Mouse (Mus musculus): ENCODE measurements at regions not wholly inside any gene's neighbourhood (a gene's known extent, or its start where the extent isn't known, plus 50 kb on each side); places are given as distances from the start of the nearest gene placed in this dataset.

GRCm38 (mm10) chr2:161233155-161233741 lies 124.4 kb upstream of the Chd6 start:
- 80% methylated on average over 9 of the region's 9 CpGs for WGBS
- H3K27ac ChIP-seq (ENCODE audit: insufficient read depth, low read length) = no peak overlapping the region
- H3K36me3 ChIP-seq (ENCODE audit: control insufficient read depth, insufficient read depth, low read length) = no peaks in the 10 kb centered on the region
- no peak for TF ChIP-seq CTCF (IDR thresholded peaks at IDR 0.05; ENCODE audit: extremely low read depth, insufficient read depth, insufficient read length, insufficient replicate concordance)
- no peak overlapping the region for H3K4me3 ChIP-seq (ENCODE audit: extremely low read depth, insufficient read depth, insufficient read length)
- no peaks in the 10 kb centered on the region for H3K4me1 ChIP-seq (ENCODE audit: control insufficient read depth, insufficient read depth, insufficient read length)
- no peaks in the 10 kb centered on the region for H3K27me3 ChIP-seq (ENCODE audit: control insufficient read depth, insufficient read depth, low read length)
- DNase-seq (ENCODE audit: low read depth in 1 of 2, low spot score in 2 of 2) = no peak

GRCm38 (mm10) chr2:161231405-161231804 lies 122.5 kb upstream of the Chd6 start:
- H3K36me3 ChIP-seq (ENCODE audit: control insufficient read depth, insufficient read depth, low read length) = no peaks in the 10 kb centered on the region
- WGBS = 47% methylated on average over 4 of the region's 4 CpGs
- no peak for DNase-seq (ENCODE audit: low read depth in 1 of 2, low spot score in 2 of 2)
- H3K27me3 ChIP-seq (ENCODE audit: control insufficient read depth, insufficient read depth, low read length) = no peaks in the 10 kb centered on the region
- H3K4me1 ChIP-seq (ENCODE audit: control insufficient read depth, insufficient read depth, insufficient read length) = no peaks in the 10 kb centered on the region
- no peak overlapping the region for H3K4me3 ChIP-seq (ENCODE audit: extremely low read depth, insufficient read depth, insufficient read length)
- no peak overlapping the region for H3K27ac ChIP-seq (ENCODE audit: insufficient read depth, low read length)
- TF ChIP-seq CTCF (IDR thresholded peaks at IDR 0.05; ENCODE audit: extremely low read depth, insufficient read depth, insufficient read length, insufficient replicate concordance) (no peak), POLR2A (IDR thresholded peaks at IDR 0.05; ENCODE audit: low read depth, low read length) (no peak)

- no peak for TF ChIP-seq POLR2A (IDR thresholded peaks at IDR 0.05; ENCODE audit: low read depth, low read length)
- no peak for TF ChIP-seq CTCF (IDR thresholded peaks at IDR 0.05; ENCODE audit: extremely low read depth, insufficient read depth, insufficient read length, insufficient replicate concordance)
- no peak overlapping the region for H3K27ac ChIP-seq (ENCODE audit: insufficient read depth, low read length)
- H3K4me3 ChIP-seq (ENCODE audit: extremely low read depth, insufficient read depth, insufficient read length) = no peak overlapping the region
- 79% methylated on average over 8 of the region's 8 CpGs for WGBS
- no peaks in the 10 kb centered on the region for H3K36me3 ChIP-seq (ENCODE audit: control insufficient read depth, insufficient read depth, low read length)
- no peaks in the 10 kb centered on the region for H3K27me3 ChIP-seq (ENCODE audit: control insufficient read depth, insufficient read depth, low read length)
- DNase-seq (ENCODE audit: low read depth in 1 of 2, low spot score in 2 of 2) = no peak
- H3K4me1 ChIP-seq (ENCODE audit: control insufficient read depth, insufficient read depth, insufficient read length) = no peaks in the 10 kb centered on the region
Observed at GRCm38 (mm10) chr2:161215736-161216135, 106.9 kb upstream of the Chd6 start.

GRCm38 (mm10) chr2:161214681-161215458 lies 106.0 kb upstream of the Chd6 start:
- Histone ChIP-seq H3K4me1 (ENCODE audit: control insufficient read depth, insufficient read depth, insufficient read length) (no peaks in the 10 kb centered on the region), H3K36me3 (ENCODE audit: control insufficient read depth, insufficient read depth, low read length) (no peaks in the 10 kb centered on the region), H3K27ac (ENCODE audit: insufficient read depth, low read length) (no peak overlapping the region), H3K4me3 (ENCODE audit: extremely low read depth, insufficient read depth, insufficient read length) (no peak overlapping the region), H3K27me3 (ENCODE audit: control insufficient read depth, insufficient read depth, low read length) (no peaks in the 10 kb centered on the region)
- 28% methylated on average over 15 of the region's 15 CpGs for WGBS
- TF ChIP-seq CTCF (IDR thresholded peaks at IDR 0.05; ENCODE audit: extremely low read depth, insufficient read depth, insufficient read length, insufficient replicate concordance) (peak; percentile 37; the same call in 1 of the 2 replicates), POLR2A (IDR thresholded peaks at IDR 0.05; ENCODE audit: low read depth, low read length) (no peak)
- peak in 1 of 2 experiments; percentile 12 for DNase-seq (ENCODE audit: low read depth in 1 of 2, low spot score in 2 of 2)

- Histone ChIP-seq H3K36me3 (ENCODE audit: control insufficient read depth, insufficient read depth, low read length) (no peaks in the 10 kb centered on the region), H3K4me1 (ENCODE audit: control insufficient read depth, insufficient read depth, insufficient read length) (no peaks in the 10 kb centered on the region), H3K27ac (ENCODE audit: insufficient read depth, low read length) (no peak overlapping the region), H3K4me3 (ENCODE audit: extremely low read depth, insufficient read depth, insufficient read length) (no peak overlapping the region), H3K27me3 (ENCODE audit: control insufficient read depth, insufficient read depth, low read length) (no peaks in the 10 kb centered on the region)
- DNase-seq (ENCODE audit: low read depth in 1 of 2, low spot score in 2 of 2) = no peak
- no peak for TF ChIP-seq CTCF (IDR thresholded peaks at IDR 0.05; ENCODE audit: extremely low read depth, insufficient read depth, insufficient read length, insufficient replicate concordance)
- TF ChIP-seq POLR2A (IDR thresholded peaks at IDR 0.05; ENCODE audit: low read depth, low read length) = no peak
- WGBS = 74% methylated on average over 13 of the region's 13 CpGs
Observed at GRCm38 (mm10) chr2:161212322-161212882, 103.5 kb upstream of the Chd6 start.

- no peak for TF ChIP-seq POLR2A (IDR thresholded peaks at IDR 0.05; ENCODE audit: low read depth, low read length)
- TF ChIP-seq CTCF (IDR thresholded peaks at IDR 0.05; ENCODE audit: extremely low read depth, insufficient read depth, insufficient read length, insufficient replicate concordance) = no peak
- WGBS = 90% methylated on average over 7 of the region's 7 CpGs
- H3K27me3 ChIP-seq (ENCODE audit: control insufficient read depth, insufficient read depth, low read length) = no peaks in the 10 kb centered on the region
- no peak for DNase-seq (ENCODE audit: low read depth in 1 of 2, low spot score in 2 of 2)
- H3K4me1 ChIP-seq (ENCODE audit: control insufficient read depth, insufficient read depth, insufficient read length) = no peaks in the 10 kb centered on the region
- no peaks in the 10 kb centered on the region for H3K36me3 ChIP-seq (ENCODE audit: control insufficient read depth, insufficient read depth, low read length)
- no peak overlapping the region for H3K4me3 ChIP-seq (ENCODE audit: extremely low read depth, insufficient read depth, insufficient read length)
- H3K27ac ChIP-seq (ENCODE audit: insufficient read depth, low read length) = no peak overlapping the region
Observed at GRCm38 (mm10) chr2:161196713-161197372, 88.0 kb upstream of the Chd6 start.
